Mouse (Mus musculus): ENCODE data around the gene Myh11. TPM values are rescaled to one million over a fixed set of nuclear protein-coding genes. Genes with fewer than 3 reads are reported as not detected.

The Myh11 gene
- total and polyA plus RNA-seq, 3 experiments, result 0.01 TPM; not detected in 2

DNA sequence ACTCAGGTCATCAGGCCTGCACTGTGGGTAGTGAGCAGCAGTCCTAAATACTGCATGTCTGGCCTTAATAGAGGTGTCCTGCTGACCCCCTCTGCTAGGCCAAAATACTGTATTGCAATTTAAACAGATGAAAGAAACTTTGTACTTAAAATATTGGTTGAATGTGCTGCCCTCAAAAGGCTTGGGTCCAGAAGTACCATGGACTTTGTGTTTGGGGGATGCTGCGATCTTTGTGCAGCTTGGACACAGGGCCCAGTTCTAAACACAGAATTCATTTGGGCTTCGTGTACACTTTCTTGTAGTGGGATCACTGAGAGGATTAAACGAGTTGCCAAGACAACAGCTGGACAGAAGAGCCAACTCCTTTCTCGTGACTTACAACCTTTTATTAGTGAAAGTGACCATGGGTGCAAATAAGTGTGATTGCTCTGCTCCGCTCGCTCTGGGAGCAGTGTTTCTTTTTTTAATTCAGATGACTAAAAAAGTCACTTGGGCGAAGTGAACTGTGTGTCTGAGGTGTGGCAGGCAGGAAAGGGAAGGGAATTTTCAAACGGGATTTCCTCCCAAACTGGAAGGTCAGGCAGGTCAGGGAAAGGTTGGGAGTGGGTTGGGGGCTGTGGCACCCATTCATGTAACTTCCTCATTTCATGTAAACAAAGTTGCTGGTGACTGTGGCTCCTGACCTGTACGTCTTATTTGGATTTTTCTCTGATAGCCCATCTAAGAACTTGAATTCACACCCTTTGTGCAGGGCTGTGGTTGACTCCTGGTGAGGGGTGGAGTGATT lies 96.8 kb downstream of the Myh11 start:
- H3K4me1 ChIP-seq (ENCODE audit: control insufficient read depth in 1 of 2, insufficient read depth in 2 of 2, low read length in 2 of 2), result no peaks in the 10 kb centered on the region
- no peak overlapping the region for H3K27ac ChIP-seq (ENCODE audit: control insufficient read depth, low read depth, low read length)
- H3K79me2 ChIP-seq (ENCODE audit: control insufficient read depth, insufficient read depth, low read length, poor library complexity), result no peaks in the 10 kb centered on the region

DNA sequence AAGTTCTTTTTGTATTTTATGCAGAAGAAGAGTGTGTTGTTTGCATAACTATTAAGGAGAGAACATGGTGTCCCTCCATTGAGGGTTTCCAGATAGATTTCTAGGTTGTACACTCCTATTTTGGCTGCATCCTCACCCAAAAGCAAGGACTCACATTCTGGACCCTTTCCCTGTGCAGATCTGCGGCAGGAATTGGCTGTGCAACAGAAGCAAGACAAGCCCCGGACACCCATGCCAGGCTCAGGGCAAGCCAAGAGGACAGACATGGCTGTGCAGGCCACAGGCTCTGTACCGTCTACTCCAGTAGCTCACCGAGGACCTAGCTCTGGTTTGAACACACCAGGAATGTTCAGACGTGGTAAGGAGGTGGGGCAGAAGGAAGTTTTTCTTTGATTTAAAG lies 105.7 kb downstream of the Myh11 start:
- no peak overlapping the region for H3K4me3 ChIP-seq (ENCODE audit: control insufficient read depth in 1 of 2, insufficient read depth in 1 of 2, low read depth in 2 of 2, low read length in 2 of 2)
- no peaks in the 10 kb centered on the region for H3K79me2 ChIP-seq (ENCODE audit: control insufficient read depth, insufficient read depth, low read length, poor library complexity)
- H3K27ac ChIP-seq (ENCODE audit: control insufficient read depth, low read depth, low read length), result no peak overlapping the region
- no peaks in the 10 kb centered on the region for H3K9me3 ChIP-seq (replicated peaks; ENCODE audit: insufficient read depth, low read length)
- TF ChIP-seq CHD1 (IDR thresholded peaks at IDR 0.05; ENCODE audit: low read depth, low read length), result no peak
- no peak for TF ChIP-seq MAFK (IDR thresholded peaks at IDR 0.05; ENCODE audit: borderline replicate concordance, low read depth, low read length)
- TF ChIP-seq NRF1 (IDR thresholded peaks at IDR 0.05; ENCODE audit: insufficient read depth, low read depth, low read length, poor library complexity, severe bottlenecking), result no peak
- no peak for TF ChIP-seq ZC3H11A (IDR thresholded peaks at IDR 0.05; ENCODE audit: low read depth, low read length)
- no peak for TF ChIP-seq TAL1 (IDR thresholded peaks at IDR 0.05; ENCODE audit: low read length)
- TF ChIP-seq MEF2A (IDR thresholded peaks at IDR 0.05; ENCODE audit: extremely low read depth, insufficient replicate concordance, low read depth, low read length, poor library complexity, severe bottlenecking), result no peak
- no peak for TF ChIP-seq HCFC1 (IDR thresholded peaks at IDR 0.05; ENCODE audit: low read depth, low read length)
- no peak for TF ChIP-seq MAX (IDR thresholded peaks at IDR 0.05; ENCODE audit: low read length)
- no peak for TF ChIP-seq JUND (IDR thresholded peaks at IDR 0.05; ENCODE audit: low read depth, low read length)
- TF ChIP-seq GATA1 (IDR thresholded peaks at IDR 0.05; ENCODE audit: low read depth, low read length), result no peak
- no peak for TF ChIP-seq E2F4 (IDR thresholded peaks at IDR 0.05; ENCODE audit: borderline replicate concordance, low read depth, low read length)
- TF ChIP-seq ETS1 (IDR thresholded peaks at IDR 0.05; ENCODE audit: low read depth, low read length), result no peak
- TF ChIP-seq ZNF384 (IDR thresholded peaks at IDR 0.05; ENCODE audit: low read depth, low read length), result no peak
- TF ChIP-seq GABPA (IDR thresholded peaks at IDR 0.05; ENCODE audit: low read depth, low read length), result no peak
- TF ChIP-seq ZMIZ1 (IDR thresholded peaks at IDR 0.05; ENCODE audit: low read depth, low read length), result no peak
- no peak for TF ChIP-seq BHLHE40 (IDR thresholded peaks at IDR 0.05; ENCODE audit: borderline replicate concordance, low read depth, low read length)
- no peak for TF ChIP-seq USF1 (IDR thresholded peaks at IDR 0.05; ENCODE audit: low read depth, low read length)
- TF ChIP-seq TCF12 (IDR thresholded peaks at IDR 0.05; ENCODE audit: low read depth, low read length), result no peak
- no peak for TF ChIP-seq TBP (IDR thresholded peaks at IDR 0.05; ENCODE audit: low read depth, low read length)
- H3K9ac ChIP-seq (ENCODE audit: control insufficient read depth, low read depth, low read length, poor library complexity, severe bottlenecking), result no peak overlapping the region
- no peak for DNase-seq (ENCODE audit: low read depth, low spot score)
- peaks cover 0 to 7% of the 10 kb centered on the region in 2 experiments; a peak in 1 of 4 replicates for H3K36me3 ChIP-seq (ENCODE audit: control insufficient read depth in 1 of 2, insufficient read depth in 2 of 2, low read length in 2 of 2)
- no peaks in the 10 kb centered on the region for H3K27me3 ChIP-seq (ENCODE audit: control insufficient read depth in 1 of 2, insufficient read depth in 2 of 2, low read length in 2 of 2)
- no peaks in the 10 kb centered on the region for H3K4me1 ChIP-seq (ENCODE audit: control insufficient read depth in 1 of 2, insufficient read depth in 2 of 2, low read length in 2 of 2)

More for the DNA sequence above, 96.8 kb downstream of the Myh11 start:
- peaks cover 0 to 3% of the 10 kb centered on the region in 2 experiments; a peak in 1 of 4 replicates for H3K36me3 ChIP-seq (ENCODE audit: control insufficient read depth in 1 of 2, insufficient read depth in 2 of 2, low read length in 2 of 2)
- no peak for DNase-seq (ENCODE audit: low read depth, low spot score)
- TF ChIP-seq MAZ (IDR thresholded peaks at IDR 0.05; ENCODE audit: low read depth, low read length) (no peak), MAFK (IDR thresholded peaks at IDR 0.05; ENCODE audit: borderline replicate concordance, low read depth, low read length) (no peak), SIN3A (IDR thresholded peaks at IDR 0.05; ENCODE audit: low read length) (no peak), NELFE (IDR thresholded peaks at IDR 0.05; ENCODE audit: low read depth, low read length) (no peak), MXI1 (IDR thresholded peaks at IDR 0.05; ENCODE audit: low read depth, low read length) (no peak), UBTF (IDR thresholded peaks at IDR 0.05; ENCODE audit: borderline replicate concordance, insufficient read depth, low read depth, low read length) (no peak), E2F4 (IDR thresholded peaks at IDR 0.05; ENCODE audit: borderline replicate concordance, low read depth, low read length) (no peak), KAT2A (conservative IDR thresholded peaks at IDR 0.05; ENCODE audit: low read depth, low read length) (no peak), JUND (IDR thresholded peaks at IDR 0.05; ENCODE audit: low read depth, low read length) (no peak), TCF12 (IDR thresholded peaks at IDR 0.05; ENCODE audit: low read depth, low read length) (no peak), POLR2A (IDR thresholded peaks at IDR 0.05; ENCODE audit: control insufficient read depth in 1 of 2, insufficient read depth in 1 of 2, low read depth in 1 of 2, low read length in 2 of 2, poor library complexity in 1 of 2) (no peak), MAX (IDR thresholded peaks at IDR 0.05; ENCODE audit: low read length) (no peak), ZNF384 (IDR thresholded peaks at IDR 0.05; ENCODE audit: low read depth, low read length) (no peak), ELF1 (IDR thresholded peaks at IDR 0.05; ENCODE audit: low read depth, low read length) (no peak), SMC3 (IDR thresholded peaks at IDR 0.05; ENCODE audit: low read depth, low read length) (no peak), EP300 (IDR thresholded peaks at IDR 0.05; ENCODE audit: low read depth in 1 of 2, low read length in 2 of 2) (no peak)
- H3K9me3 ChIP-seq (replicated peaks; ENCODE audit: insufficient read depth, low read length), result no peaks in the 10 kb centered on the region
- no peaks in the 10 kb centered on the region for H3K27me3 ChIP-seq (ENCODE audit: control insufficient read depth in 1 of 2, insufficient read depth in 2 of 2, low read length in 2 of 2)
- no peak overlapping the region for H3K4me3 ChIP-seq (ENCODE audit: control insufficient read depth in 1 of 2, insufficient read depth in 1 of 2, low read depth in 2 of 2, low read length in 2 of 2)
- H3K9ac ChIP-seq (ENCODE audit: control insufficient read depth, low read depth, low read length, poor library complexity, severe bottlenecking), result no peak overlapping the region
